Mouse (Mus musculus): ENCODE results near the gene Ctdnep1. TPM values are rescaled to one million over a fixed set of nuclear protein-coding genes. Genes with fewer than 3 reads are reported as not detected.

Gene Ctdnep1
- polyA plus RNA-seq, 1 experiment from 2014 or later = 15.2 TPM

DNA sequence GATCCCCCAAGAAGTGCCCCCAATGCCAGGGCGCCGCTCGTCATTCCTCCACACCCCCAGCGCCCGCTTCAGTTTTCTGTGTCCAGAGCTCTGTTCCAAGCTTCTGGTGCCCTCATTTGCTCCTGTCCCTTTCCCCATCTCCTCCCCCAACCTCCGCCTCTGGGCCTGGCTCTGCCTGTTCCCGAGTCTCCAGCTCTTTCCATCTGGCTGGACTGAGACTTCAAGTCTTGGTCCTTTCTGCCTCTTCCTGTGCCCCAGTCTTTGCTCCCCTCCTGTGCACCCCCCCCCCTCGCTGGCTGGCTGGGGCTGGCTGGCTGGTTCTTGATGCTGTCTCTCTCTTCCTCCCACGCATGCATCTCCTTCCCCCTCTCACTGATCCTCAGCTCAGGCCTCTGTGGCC, 46.4 kb downstream of the Ctdnep1 start:
- ATAC-seq = no peak
- Histone ChIP-seq H3K9ac (no peak overlapping the region), H3K27ac (0 out of 2 replicates have a peak overlapping the region, but pooled peaks have one; percentile 10), H3K4me2 (peak overlapping the region; percentile 53; the same call in 1 of the 2 replicates), H3K4me3 (no peak overlapping the region), H3K4me1 (peaks cover 65% of the 10 kb centered on the region), H3K27me3 (replicated peaks) (peaks cover 63% of the 10 kb centered on the region), H3K36me3 (peaks cover 19% of the 10 kb centered on the region), H3K9me3 (replicated peaks) (no peaks in the 10 kb centered on the region)
- 57% methylated on average over 9 of the region's 9 CpGs for WGBS (ENCODE audit: insufficient replicate concordance)

DNA sequence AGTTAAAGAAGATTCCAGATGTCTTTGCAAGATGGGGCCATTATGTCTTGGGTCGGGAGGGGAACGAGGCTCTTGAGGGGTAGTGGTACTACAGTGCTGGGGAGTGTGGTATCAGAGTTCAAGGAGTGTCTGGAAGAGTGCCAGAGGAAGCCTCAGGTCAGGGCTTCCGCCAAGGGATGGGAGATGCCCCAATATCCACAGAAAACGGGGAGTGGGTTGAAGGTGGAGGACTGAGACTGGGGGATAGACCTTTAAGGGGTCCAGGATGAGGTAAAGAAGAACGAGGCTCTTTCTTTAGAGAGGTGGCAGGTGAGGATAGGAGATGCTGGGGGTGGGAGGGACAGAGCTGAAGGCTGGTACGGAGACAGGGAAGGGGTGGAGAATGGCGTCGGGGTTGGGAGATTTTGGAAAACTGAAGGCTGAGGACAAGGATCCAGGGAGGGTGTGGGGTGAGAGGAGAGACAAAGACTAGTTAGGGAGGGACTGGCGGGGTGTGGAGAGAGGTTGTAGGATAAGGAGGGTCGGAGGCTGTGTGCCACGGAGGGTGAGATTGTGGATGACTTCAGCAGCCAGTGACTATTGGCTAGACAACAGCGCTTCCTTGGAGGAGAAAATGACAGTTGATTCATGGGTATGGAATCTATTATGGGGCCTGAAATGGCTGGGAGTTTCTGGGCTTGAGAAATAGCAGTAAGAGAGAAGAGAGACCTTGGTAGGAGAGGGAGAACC, 47.6 kb downstream of the Ctdnep1 start:
- Histone ChIP-seq H3K4me3 (0 out of 2 replicates have a peak overlapping the region, but pooled peaks have one; percentile 4), H3K27me3 (replicated peaks) (peaks cover 51% of the 10 kb centered on the region), H3K27ac (no peak overlapping the region), H3K4me1 (peaks cover 55% of the 10 kb centered on the region), H3K4me2 (peak overlapping the region; percentile 54), H3K36me3 (peaks cover 26% of the 10 kb centered on the region), H3K9me3 (replicated peaks) (no peaks in the 10 kb centered on the region), H3K9ac (no peak overlapping the region)
- WGBS (ENCODE audit: insufficient replicate concordance) = 25% methylated on average over 12 of the region's 12 CpGs
- no peak for ATAC-seq

DNA sequence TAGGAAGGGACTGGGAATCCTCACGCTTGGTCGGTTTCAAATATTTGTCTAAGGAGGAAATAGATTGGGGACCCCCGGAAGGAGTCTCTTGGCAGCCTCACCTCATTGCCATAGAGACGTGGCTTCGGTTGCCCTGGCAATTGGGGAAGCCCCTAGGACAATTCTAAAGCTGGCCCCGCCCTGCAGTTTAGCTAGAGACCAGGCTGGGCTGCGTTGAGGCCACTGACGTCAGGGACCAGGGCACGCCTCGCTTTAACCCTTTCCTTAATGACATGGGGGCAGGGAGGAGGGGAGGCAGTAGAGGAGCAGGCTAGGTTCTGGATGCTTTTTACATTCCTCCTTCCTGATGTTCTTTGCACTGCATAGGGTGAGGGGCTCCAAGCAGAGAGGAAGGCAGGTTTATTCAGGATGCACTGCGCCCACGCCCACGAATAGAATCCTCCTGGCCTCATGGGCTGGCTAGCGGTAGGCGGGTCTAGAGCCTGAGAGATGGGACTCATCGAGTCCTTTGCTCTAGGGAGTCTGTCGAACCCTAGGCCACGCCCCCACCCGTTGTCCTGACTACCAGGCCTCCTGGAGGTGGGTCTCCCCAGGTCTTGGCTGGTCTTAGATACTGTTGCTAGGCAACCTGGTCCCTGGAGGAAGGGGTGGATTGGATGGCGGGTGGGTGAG, 48.3 kb downstream of the Ctdnep1 start:
- WGBS (ENCODE audit: insufficient replicate concordance) = 5% methylated on average over 20 of the region's 20 CpGs
- H3K9ac ChIP-seq = 0 out of 2 replicates have a peak overlapping the region, but pooled peaks have one; percentile 2
- H3K4me3 ChIP-seq = peak overlapping the region; percentile 10; the same call in 1 of the 2 replicates
- H3K36me3 ChIP-seq = peaks cover 26% of the 10 kb centered on the region
- H3K4me1 ChIP-seq = peaks cover 48% of the 10 kb centered on the region
- H3K27ac ChIP-seq = no peak overlapping the region
- peaks cover 44% of the 10 kb centered on the region for H3K27me3 ChIP-seq (replicated peaks)
- peak overlapping the region; percentile 54 for H3K4me2 ChIP-seq
- peak; percentile 53 for ATAC-seq
- no peaks in the 10 kb centered on the region for H3K9me3 ChIP-seq (replicated peaks)

DNA sequence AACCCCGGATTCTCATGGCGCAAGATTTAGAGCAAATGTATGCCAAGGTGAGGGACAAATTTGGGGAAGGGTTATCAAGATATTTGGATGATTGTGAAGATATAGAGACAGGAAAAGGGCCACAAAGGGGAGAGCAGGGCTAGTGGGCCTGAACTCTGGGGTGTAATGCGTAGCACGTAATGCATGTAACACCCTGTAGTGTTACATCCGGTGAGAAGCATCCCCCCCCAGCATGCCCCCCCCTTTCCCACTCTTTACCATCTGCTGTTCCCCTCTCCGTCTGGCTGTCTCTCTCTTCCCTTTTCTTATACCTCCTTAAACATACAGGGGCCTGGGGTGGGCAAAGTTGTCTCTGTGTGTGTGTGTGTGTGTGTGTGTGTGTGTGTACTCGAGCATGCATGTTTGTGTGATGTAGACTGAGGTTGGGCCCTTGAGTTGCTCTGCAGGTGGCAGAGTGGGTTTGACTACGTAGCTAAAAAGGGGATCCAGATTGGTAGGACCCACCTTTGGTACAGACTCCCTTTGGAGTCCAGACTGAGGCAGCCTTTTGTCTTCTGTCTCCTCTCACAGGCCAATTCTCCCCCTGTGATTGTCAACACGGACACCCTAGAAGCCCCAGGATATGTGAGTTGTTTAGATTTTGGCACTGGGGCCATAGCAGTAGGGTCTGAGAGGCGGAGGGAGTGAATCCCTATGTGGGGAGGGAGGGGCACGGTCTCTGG, 49.0 kb downstream of the Ctdnep1 start:
- ATAC-seq = no peak
- no peaks in the 10 kb centered on the region for H3K9me3 ChIP-seq (replicated peaks)
- H3K9ac ChIP-seq = no peak overlapping the region
- peaks cover 37% of the 10 kb centered on the region for H3K27me3 ChIP-seq (replicated peaks)
- H3K4me3 ChIP-seq = no peak overlapping the region
- peak overlapping the region; percentile 54; the same call in 1 of the 2 replicates for H3K4me2 ChIP-seq
- no peak overlapping the region for H3K27ac ChIP-seq
- H3K36me3 ChIP-seq = peaks cover 26% of the 10 kb centered on the region
- peaks cover 45% of the 10 kb centered on the region for H3K4me1 ChIP-seq
- 62% methylated on average over 11 of the region's 11 CpGs for WGBS (ENCODE audit: insufficient replicate concordance)

DNA sequence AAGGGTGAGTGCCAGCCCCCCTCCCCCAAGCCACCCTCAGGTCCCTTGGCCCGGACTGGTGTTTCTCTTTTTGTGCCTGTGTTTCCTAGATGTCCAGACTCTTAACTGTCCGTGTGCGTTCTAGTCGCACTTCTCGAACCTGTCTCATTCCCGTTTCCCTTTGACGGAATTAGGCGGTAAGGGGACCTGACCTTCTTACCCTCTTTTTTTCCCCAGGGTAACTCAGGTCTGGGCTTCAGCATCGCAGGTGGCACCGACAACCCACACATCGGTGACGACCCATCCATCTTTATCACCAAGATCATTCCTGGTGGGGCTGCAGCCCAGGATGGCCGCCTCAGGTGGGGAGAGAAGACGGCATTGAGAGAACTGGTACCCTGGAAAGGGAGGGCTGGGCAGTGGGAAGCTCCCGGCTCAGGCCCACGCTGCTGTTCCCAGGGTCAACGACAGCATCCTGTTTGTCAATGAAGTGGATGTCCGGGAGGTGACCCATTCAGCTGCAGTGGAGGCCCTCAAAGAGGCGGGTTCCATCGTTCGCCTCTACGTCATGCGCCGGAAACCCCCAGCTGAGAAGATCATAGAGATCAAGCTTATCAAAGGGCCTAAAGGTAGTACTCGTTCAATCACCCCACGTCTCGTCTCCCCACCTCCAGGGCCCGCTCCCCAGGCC, 49.8 kb downstream of the Ctdnep1 start:
- 84% methylated on average over 28 of the region's 28 CpGs for WGBS (ENCODE audit: insufficient replicate concordance)
- peaks cover 45% of the 10 kb centered on the region for H3K4me1 ChIP-seq

DNA sequence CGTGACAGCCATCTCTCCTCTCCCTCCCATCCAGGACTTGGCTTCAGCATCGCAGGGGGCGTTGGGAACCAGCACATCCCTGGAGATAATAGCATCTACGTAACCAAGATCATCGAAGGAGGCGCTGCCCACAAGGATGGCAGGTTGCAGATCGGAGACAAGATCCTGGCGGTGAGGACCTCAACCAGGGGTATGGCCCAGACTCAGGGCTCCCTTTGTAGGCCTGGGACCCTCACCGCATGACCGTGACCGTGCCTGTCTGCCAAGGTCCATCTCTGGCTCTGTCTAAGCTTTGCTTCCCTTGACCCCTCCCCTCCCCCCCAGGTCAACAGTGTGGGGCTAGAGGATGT, 50.3 kb downstream of the Ctdnep1 start:
- H3K4me2 ChIP-seq = no peak overlapping the region
- no peak for ATAC-seq
- H3K27ac ChIP-seq = no peak overlapping the region
- no peaks in the 10 kb centered on the region for H3K9me3 ChIP-seq (replicated peaks)
- WGBS (ENCODE audit: insufficient replicate concordance) = 88% methylated on average over 11 of the region's 11 CpGs
- H3K36me3 ChIP-seq = peaks cover 26% of the 10 kb centered on the region
- H3K4me3 ChIP-seq = no peak overlapping the region
- no peak overlapping the region for H3K9ac ChIP-seq
- H3K4me1 ChIP-seq = peaks cover 40% of the 10 kb centered on the region
- H3K27me3 ChIP-seq (replicated peaks) = peaks cover 24% of the 10 kb centered on the region

More for the DNA sequence above, 49.8 kb downstream of the Ctdnep1 start:
- H3K27me3 ChIP-seq (replicated peaks) = peaks cover 29% of the 10 kb centered on the region
- no peaks in the 10 kb centered on the region for H3K9me3 ChIP-seq (replicated peaks)
- H3K4me3 ChIP-seq = no peak overlapping the region
- ATAC-seq = no peak
- no peak overlapping the region for H3K9ac ChIP-seq
- H3K27ac ChIP-seq = no peak overlapping the region
- peaks cover 26% of the 10 kb centered on the region for H3K36me3 ChIP-seq
- no peak overlapping the region for H3K4me2 ChIP-seq

DNA sequence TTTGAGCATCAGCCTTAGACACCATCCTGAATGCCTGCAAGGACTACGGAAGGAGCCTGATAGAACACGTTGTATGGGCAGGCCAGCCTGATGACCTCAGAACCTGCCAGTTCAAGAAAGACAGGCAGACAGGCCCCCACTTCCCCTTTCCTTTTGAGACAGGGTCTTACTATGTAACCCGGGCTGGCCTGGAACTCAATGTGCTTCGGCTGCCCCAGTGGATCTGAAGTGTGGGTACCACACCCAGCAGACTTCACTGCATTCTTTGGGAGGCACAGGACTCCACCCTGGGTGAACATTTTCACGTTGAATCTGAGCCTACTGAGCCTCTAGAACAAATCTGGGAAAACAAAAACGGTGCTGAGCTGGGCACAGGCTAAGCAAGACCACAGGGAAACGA, 57.2 kb downstream of the Ctdnep1 start:
- no peaks in the 10 kb centered on the region for H3K9me3 ChIP-seq (replicated peaks)
- ATAC-seq = no peak
- H3K4me3 ChIP-seq = no peak overlapping the region
- peaks cover 4% of the 10 kb centered on the region; the same call in 1 of the 2 replicates for H3K4me1 ChIP-seq
- no peak overlapping the region for H3K27ac ChIP-seq
- H3K36me3 ChIP-seq = peaks cover 25% of the 10 kb centered on the region
- H3K9ac ChIP-seq = no peak overlapping the region
- H3K4me2 ChIP-seq = no peak overlapping the region
- WGBS (ENCODE audit: insufficient replicate concordance) = 51% methylated on average over 7 of the region's 7 CpGs
- H3K27me3 ChIP-seq (replicated peaks) = no peaks in the 10 kb centered on the region

DNA sequence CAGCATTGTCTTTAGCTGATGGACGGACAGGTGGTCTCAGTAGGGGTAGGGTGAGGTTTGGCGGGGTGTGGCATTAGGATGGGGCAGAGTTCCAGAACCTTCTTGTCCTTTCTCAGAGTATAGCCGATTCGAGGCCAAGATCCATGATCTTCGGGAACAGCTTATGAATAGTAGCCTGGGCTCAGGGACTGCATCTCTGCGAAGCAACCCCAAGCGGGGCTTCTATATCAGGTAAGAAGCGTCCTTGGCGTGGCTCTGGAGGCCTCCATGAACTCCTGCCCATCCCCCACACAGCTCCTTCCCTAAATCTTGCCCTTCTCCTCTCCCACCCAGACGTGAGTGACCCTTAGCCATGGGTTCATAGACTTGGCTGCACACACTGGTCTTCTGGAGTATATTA, 58.7 kb downstream of the Ctdnep1 start:
- no peaks in the 10 kb centered on the region for H3K9me3 ChIP-seq (replicated peaks)
- peaks cover 23% of the 10 kb centered on the region for H3K36me3 ChIP-seq
- H3K4me2 ChIP-seq = no peak overlapping the region
- H3K27ac ChIP-seq = no peak overlapping the region
- 83% methylated on average over 10 of the region's 10 CpGs for WGBS (ENCODE audit: insufficient replicate concordance)
- no peak overlapping the region for H3K9ac ChIP-seq
- H3K27me3 ChIP-seq (replicated peaks) = no peaks in the 10 kb centered on the region
- peaks cover 4% of the 10 kb centered on the region; the same call in 1 of the 2 replicates for H3K4me1 ChIP-seq
- no peak overlapping the region for H3K4me3 ChIP-seq
- ATAC-seq = no peak

DNA sequence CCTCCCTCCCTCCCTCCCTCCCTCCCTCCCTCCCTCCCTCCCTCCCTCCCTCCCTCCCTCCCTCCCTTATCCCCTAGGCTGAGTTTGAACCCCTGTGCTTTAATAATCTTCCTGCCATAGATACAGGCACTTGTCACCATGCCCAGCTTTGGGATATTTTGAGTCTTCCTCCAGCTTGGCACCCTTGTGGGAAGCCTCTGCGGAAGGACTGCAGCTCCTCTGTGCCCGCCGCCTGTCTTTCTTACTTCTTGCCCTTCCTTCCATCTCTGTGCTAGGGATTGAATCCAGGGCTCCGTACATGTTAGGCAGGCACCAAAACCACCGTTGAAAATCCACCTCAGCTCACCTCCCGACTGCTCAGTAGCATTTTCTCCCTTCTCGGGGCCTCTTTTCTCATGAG, 59.2 kb downstream of the Ctdnep1 start:
- Histone ChIP-seq H3K36me3 (peaks cover 27% of the 10 kb centered on the region), H3K4me1 (peaks cover 4% of the 10 kb centered on the region; the same call in 1 of the 2 replicates), H3K4me2 (no peak overlapping the region), H3K27ac (no peak overlapping the region), H3K9ac (no peak overlapping the region), H3K9me3 (replicated peaks) (no peaks in the 10 kb centered on the region), H3K4me3 (no peak overlapping the region), H3K27me3 (replicated peaks) (no peaks in the 10 kb centered on the region)
- 70% methylated on average over 7 of the region's 7 CpGs for WGBS (ENCODE audit: insufficient replicate concordance)
- ATAC-seq = no peak

All from liver, embryonic 12.5 days (tissue).